Mouse (Mus musculus) G1E-ER4 (cell line): Measurements from ENCODE around the gene Sptb. TPM values are rescaled to one million over a fixed set of nuclear protein-coding genes. Genes with fewer than 3 reads are reported as not detected.

Experiments
- GATA1 ChIP-seq: IDR thresholded peaks from one replicate; pipeline ENCODE4 v1.8.0; 2012; ENCODE audit warnings: low read length, inconsistent platforms
- polyA plus RNA-seq: library from polyadenylated mRNA; stranded (reverse); fragments of >175 nt; gene quantifications from 2 replicates; pipeline ENCODE4 v1.2.3, GENCODE M21; 2012

The Sptb gene
- polyA plus RNA-seq, 1 experiment = 114 TPM

GRCm38 (mm10) chr12:76531986-76532925 is 178.1 kb downstream of the Sptb start:
- TF ChIP-seq GATA1 = no peak

- TF ChIP-seq GATA1 = no peak
Observed at GRCm38 (mm10) chr12:76530580-76531139, 179.7 kb downstream of the Sptb start, which contains the start of gene Plekhg3. TSS of gene Plekhg3 (plus strand) at chr12:76530891.

Other genes with a start within 250 kb of the Sptb start
- 0.03 and 0.04 TPM in 2 replicates for gene Plekhg3, start 179.7 kb downstream of the Sptb start, polyA plus RNA-seq
- gene Churc1, start 55.0 kb upstream of the Sptb start, polyA plus RNA-seq = 3.1 and 3.2 TPM in 2 replicates
- 21.6 and 33.7 TPM in 2 replicates for gene Fntb, start 55.0 kb upstream of the Sptb start, polyA plus RNA-seq
- gene Gpx2, start 85.0 kb upstream of the Sptb start, polyA plus RNA-seq = not detected in 2 replicates
- gene Rab15, start 112.4 kb upstream of the Sptb start, polyA plus RNA-seq = not detected in 2 replicates